Mouse (Mus musculus) E14TG2a.4 (cell line): ENCODE measurements at regions not wholly inside any gene's neighbourhood (a gene's known extent, or its start where the extent isn't known, plus 50 kb on each side); places are given as distances from the start of the nearest gene placed in this dataset.

Experiments used
- CTCF ChIP-seq: conservative IDR thresholded peaks from 2 replicates; pipeline ENCODE4 v1.5.1; 2014; ENCODE audit warnings: low read length
- NANOG ChIP-seq: IDR thresholded peaks from 2 replicates; pipeline ENCODE4 v1.6.1; 2014; ENCODE audit warnings: borderline replicate concordance, low read length, mixed read lengths
- POU5F1 ChIP-seq: IDR thresholded peaks from 2 replicates; pipeline ENCODE4 v1.6.1; 2014; ENCODE audit warnings: low read length, borderline replicate concordance

DNA sequence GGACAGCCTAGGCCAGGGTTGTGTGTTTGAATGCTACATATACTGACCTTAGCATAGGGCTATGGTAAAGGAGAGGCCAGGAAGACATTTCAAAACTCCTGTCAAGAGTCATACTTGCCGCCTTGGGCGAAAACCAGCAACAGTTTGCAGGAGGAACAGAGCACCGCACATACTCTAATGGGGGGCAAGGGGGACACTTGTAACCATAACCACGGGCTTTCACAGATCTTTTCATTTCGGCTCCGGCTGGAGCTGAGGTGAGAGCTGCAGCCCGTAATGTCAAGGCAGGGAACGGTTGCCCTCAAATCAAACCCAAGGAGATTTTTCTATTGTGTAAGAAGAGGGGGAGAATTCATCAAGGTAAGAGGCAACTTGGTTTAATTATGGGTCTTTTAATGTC is 258.7 kb upstream of the Nt5e start:
- TF ChIP-seq CTCF, result no peak
- TF ChIP-seq NANOG, result no peak
- TF ChIP-seq POU5F1, result no peak
